In genomic region chr14:54398528-54398916, GRCm38 (mm10) we compare ENCODE assay signal across 18 mouse cellular contexts. TPM values are rescaled to one million over a fixed set of nuclear protein-coding genes. Genes with fewer than 3 reads are reported as not detected.
DNase-seq lines count a peak whose midpoint lies in the region; ATAC-seq and TF ChIP-seq lines count a peak whose summit lies in the region.
"Had no signal": no experiment of that assay in that cellular context is flagged by ENCODE, and none has a peak within 500 bp of the region (broad histone marks: within the 10 kb centered on the region; RNA-seq: fewer than 3 reads in every experiment).

No protein-coding gene starts in this region.

- H3K9me3 ChIP-seq in lung, postnatal 0 days (ENCODE audit: low read length), result no peaks in the 10 kb centered on the region
- H3K9me3 ChIP-seq: embryonic facial prominence, embryonic 13.5 days; forebrain, embryonic 10.5 days; hindbrain, embryonic 15.5 days; neural tube, embryonic 13.5 days had no signal

- no peak overlapping the region for H3K4me2 ChIP-seq in lung, postnatal 0 days (replicated peaks; ENCODE audit: low read depth, low read length)
- H3K4me2 ChIP-seq: embryonic facial prominence, embryonic 13.5 days; heart, embryonic 11.5 days; hindbrain, embryonic 15.5 days; neural tube, embryonic 13.5 days had no signal

- no peak for TF ChIP-seq EP300 in lung, postnatal 0 days (IDR thresholded peaks at IDR 0.05)

- H3K27me3 ChIP-seq in kidney, adult 2 months (replicated peaks; ENCODE audit: control insufficient read depth, insufficient read depth, low read length), result no peaks in the 10 kb centered on the region
- H3K27me3 ChIP-seq in lung, postnatal 0 days (replicated peaks; ENCODE audit: insufficient read depth, low read length), result no peaks in the 10 kb centered on the region
- H3K27me3 ChIP-seq: embryonic facial prominence, embryonic 13.5 days; hindbrain, embryonic 15.5 days; neural tube, embryonic 13.5 days had no signal

- H3K4me1 ChIP-seq in kidney, adult 2 months (ENCODE audit: control insufficient read depth, insufficient read depth, low read length), result peaks cover 31% of the 10 kb centered on the region; the same call in 1 of the 2 replicates
- H3K4me1 ChIP-seq in lung, postnatal 0 days (ENCODE audit: insufficient read depth, low read depth, low read length), result no peaks in the 10 kb centered on the region
- H3K4me1 ChIP-seq in embryonic fibroblast, embryonic 13.5 days (ENCODE audit: control insufficient read depth, insufficient read depth, low read length), result peaks cover 7% of the 10 kb centered on the region
- H3K4me1 ChIP-seq: embryonic facial prominence, embryonic 13.5 days; hindbrain, embryonic 15.5 days; neural tube, embryonic 13.5 days had no signal

- H3K4me3 ChIP-seq in kidney, adult 2 months (ENCODE audit: insufficient read depth, low read depth, low read length), result no peak overlapping the region
- H3K4me3 ChIP-seq in lung, postnatal 0 days (ENCODE audit: low read depth, low read length), result no peak overlapping the region
- no peak overlapping the region for H3K4me3 ChIP-seq in embryonic fibroblast, embryonic 13.5 days (ENCODE audit: insufficient read depth, low read length)
- H3K4me3 ChIP-seq: embryonic facial prominence, embryonic 13.5 days; forebrain, embryonic 10.5 days; hindbrain, embryonic 15.5 days; megakaryocyte, embryonic 14.5 days; neural tube, embryonic 13.5 days had no signal

- 0 out of 2 replicates have a peak overlapping the region, but pooled peaks have one; percentile 6 for H3K9ac ChIP-seq in lung, postnatal 0 days (replicated peaks; ENCODE audit: low read depth)
- H3K9ac ChIP-seq: embryonic facial prominence, embryonic 13.5 days; hindbrain, embryonic 15.5 days; neural tube, embryonic 13.5 days had no signal

- ATAC-seq in lung, postnatal 0 days, result no peak
- ATAC-seq: midbrain, embryonic 16.5 days had no signal

- 37% methylated on average over 7 of the region's 7 CpGs for WGBS in kidney, adult 2 months
- WGBS in lung, postnatal 0 days, result 67% methylated on average over 7 of the region's 7 CpGs

- no peaks in the 10 kb centered on the region; the same call in 1 of the 2 replicates for H3K36me3 ChIP-seq in kidney, adult 2 months (ENCODE audit: control insufficient read depth, insufficient read depth, low read length)
- H3K36me3 ChIP-seq in lung, postnatal 0 days (ENCODE audit: insufficient read depth, low read length), result no peaks in the 10 kb centered on the region
- H3K36me3 ChIP-seq: embryonic facial prominence, embryonic 13.5 days; forebrain, embryonic 10.5 days; hindbrain, embryonic 15.5 days; neural tube, embryonic 13.5 days had no signal

- no peak for DNase-seq in kidney, adult 2 months
- no peak for DNase-seq in kidney, adult 9 months
- no peak for DNase-seq in lung, postnatal 0 days (ENCODE audit: low spot score)
- DNase-seq in lung, postnatal 4 days, result no peak
- no peak for DNase-seq in layer of hippocampus, postnatal 25 days (ENCODE audit: extremely low spot score in 1 of 2, low spot score in 1 of 2)
- no peak for DNase-seq in cerebellum, postnatal 25 days
- DNase-seq: cerebellum, adult 18-20 months; gastrocnemius, postnatal 36 days; right cerebral cortex, postnatal 4 days; thymus, adult 2 months had no signal

- H3K27ac ChIP-seq in kidney, adult 2 months (ENCODE audit: insufficient read depth, low read depth, low read length), result peak overlapping the region; percentile 62
- no peak overlapping the region for H3K27ac ChIP-seq in lung, postnatal 0 days (ENCODE audit: low read length)
- peak overlapping the region; percentile 41; the same call in 1 of the 2 replicates for H3K27ac ChIP-seq in embryonic fibroblast, embryonic 13.5 days (ENCODE audit: insufficient read depth, low read length)
- H3K27ac ChIP-seq: embryonic facial prominence, embryonic 13.5 days; forebrain, embryonic 10.5 days; hindbrain, embryonic 15.5 days; neural tube, embryonic 13.5 days had no signal

- no peak for TF ChIP-seq CTCF in kidney, adult 2 months (conservative IDR thresholded peaks at IDR 0.05; ENCODE audit: insufficient read depth, insufficient read length, low read depth, low read length)
- no peak for TF ChIP-seq CTCF in lung, postnatal 0 days (IDR thresholded peaks at IDR 0.05)
- no peak for TF ChIP-seq CTCF in embryonic fibroblast, embryonic 13.5 days (IDR thresholded peaks at IDR 0.05; ENCODE audit: borderline replicate concordance, insufficient read depth, low read length)

- no peak for TF ChIP-seq POLR2A in kidney, adult 2 months (IDR thresholded peaks at IDR 0.05; ENCODE audit: low read depth, low read length)
- TF ChIP-seq POLR2A in embryonic fibroblast, embryonic 13.5 days (IDR thresholded peaks at IDR 0.05; ENCODE audit: low read depth, low read length), result no peak

RNA-seq across cellular contexts. Expression of gene Slc7a7, which starts 19.1 kb away (rescaled TPM):
- polyA plus RNA-seq in kidney, adult 2 months (2012; rRNA removed), result 454 and 464 TPM in 2 replicates
- 20.7 and 24.3 TPM in 2 replicates for polyA plus RNA-seq in lung, postnatal 0 days (2015; fragmentation: Nextera tagmentation; extraction: Ambion mirVana)
- polyA plus RNA-seq in embryonic fibroblast, embryonic 13.5 days (2011; ENCODE audit: insufficient read length, low read depth, missing spikeins), result 6.9 and 7.0 TPM in 2 replicates
- 1 to 10 TPM; 1.5 to 1.9 TPM for total RNA-seq in layer of hippocampus, postnatal 25 days (2021)

RNA-seq across cellular contexts. Expression of gene Mrpl52, which starts 28.2 kb away (rescaled TPM):
- polyA plus RNA-seq in kidney, adult 2 months (2012; rRNA removed), result 366 and 425 TPM in 2 replicates
- polyA plus RNA-seq in lung, postnatal 0 days (2015; fragmentation: Nextera tagmentation; extraction: Ambion mirVana), result 251 and 266 TPM in 2 replicates
- polyA plus RNA-seq in embryonic fibroblast, embryonic 13.5 days (2011; ENCODE audit: insufficient read length, low read depth, missing spikeins), result 138 and 143 TPM in 2 replicates
- total RNA-seq in layer of hippocampus, postnatal 25 days (2021), result 100 to 1,000 TPM; 112 TPM

RNA-seq across cellular contexts. Expression of gene Mmp14, which starts 32.9 kb away (rescaled TPM):
- polyA plus RNA-seq in kidney, adult 2 months (2012; rRNA removed), result 37.2 and 42.1 TPM in 2 replicates
- 150 and 155 TPM in 2 replicates for polyA plus RNA-seq in lung, postnatal 0 days (2015; fragmentation: Nextera tagmentation; extraction: Ambion mirVana)
- 618 and 779 TPM in 2 replicates for polyA plus RNA-seq in embryonic fibroblast, embryonic 13.5 days (2011; ENCODE audit: insufficient read length, low read depth, missing spikeins)
- total RNA-seq in layer of hippocampus, postnatal 25 days (2021), result 10 to 100 TPM; 15.8 to 21.2 TPM

RNA-seq across cellular contexts. Expression of gene Oxa1l, which starts 37.9 kb away (rescaled TPM):
- polyA plus RNA-seq in kidney, adult 2 months (2012; rRNA removed), result 153 and 182 TPM in 2 replicates
- polyA plus RNA-seq in lung, postnatal 0 days (2015; fragmentation: Nextera tagmentation; extraction: Ambion mirVana), result 31.5 and 35.0 TPM in 2 replicates
- 43.2 and 55.3 TPM in 2 replicates for polyA plus RNA-seq in embryonic fibroblast, embryonic 13.5 days (2011; ENCODE audit: insufficient read length, low read depth, missing spikeins)
- 10 to 100 TPM; 50.1 to 57.6 TPM for total RNA-seq in layer of hippocampus, postnatal 25 days (2021)

Comparison
In these comparisons a context has a peak if more than half of its experiments do, and no peak if none do; other contexts are left out.
1. RNA of gene Slc7a7, which starts 19.1 kb away (polyA plus RNA-seq): 454 to 464 TPM in kidney, adult 2 months; 20.7 to 24.3 TPM in lung, postnatal 0 days and 6.9 to 7.0 TPM in embryonic fibroblast, embryonic 13.5 days; every median in the first group is over 10 times any median in the second.